Mouse (Mus musculus) heart, adult 11 months (tissue): ENCODE data around the gene Flrt2.
"Not testable (repeated sequence)": the region's sequence is repeated elsewhere in the genome, so short reads cannot be mapped to it uniquely, and the experiment has no call there.

ENCODE experiments used
- DNase-seq: peaks from one replicate; pipeline ENCODE4 v3.0.0; 2022

The Flrt2 gene

DNA sequence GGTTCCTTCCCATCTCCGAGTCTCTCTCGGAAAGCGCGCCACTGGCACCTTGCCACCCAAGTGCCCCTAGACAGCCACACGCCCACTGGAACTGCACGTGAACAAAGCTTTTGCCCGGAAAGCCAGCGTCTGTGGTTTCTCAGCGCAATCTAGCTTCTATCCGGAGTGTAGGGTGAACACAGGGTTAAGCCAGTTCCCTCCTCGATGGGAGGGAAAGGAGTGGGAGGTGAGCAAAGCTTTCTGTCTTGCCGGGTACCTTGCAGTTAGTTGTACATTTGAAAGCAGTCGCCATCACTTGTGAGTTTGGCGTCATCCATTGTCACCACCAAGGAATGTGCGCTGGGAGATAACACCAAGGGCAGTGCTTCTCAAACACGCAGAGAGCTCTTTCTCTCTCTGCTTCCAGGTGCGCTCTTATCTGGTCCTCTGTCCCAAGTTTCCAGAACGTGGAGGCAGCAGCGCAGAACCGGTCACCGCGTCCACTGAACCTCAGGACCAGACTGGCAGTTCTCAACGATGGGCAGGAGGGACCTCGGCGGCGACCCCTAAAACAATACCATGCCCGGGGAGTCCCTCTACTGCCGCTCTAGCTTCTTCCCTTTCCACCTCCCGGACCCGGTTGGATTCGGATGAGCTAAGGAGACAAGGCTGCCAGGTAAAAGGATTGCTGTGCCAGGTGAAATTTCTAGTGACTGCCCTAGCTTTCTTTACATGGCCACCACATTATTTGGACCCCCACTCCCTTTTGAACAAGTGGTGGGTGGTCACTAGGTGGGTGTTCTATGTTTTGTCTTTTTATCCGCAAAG is at the start of gene Flrt2:
Gene Flrt2, plus strand, starts transcription at position 266 of the 807 bp plus-strand sequence.
- peak; percentile 94 for DNase-seq

DNA sequence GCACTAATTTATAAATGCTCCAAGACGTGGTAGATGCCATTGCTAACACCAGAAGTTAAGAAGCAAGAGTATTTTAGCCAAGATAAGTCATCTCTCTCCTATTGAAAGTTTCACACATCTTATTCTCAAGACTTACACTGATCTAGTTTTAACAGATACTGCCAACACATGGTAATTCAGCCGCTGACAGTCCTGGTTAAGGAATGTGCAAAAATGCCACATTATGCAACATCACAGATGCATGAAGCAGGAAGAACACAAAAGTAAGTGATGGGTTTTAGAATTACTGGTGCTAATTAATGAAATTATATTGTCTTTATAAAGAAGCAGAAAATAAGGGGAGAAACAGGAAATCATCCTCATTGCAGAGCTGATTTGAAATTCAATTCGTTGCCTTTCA is 49.8 kb upstream of the Flrt2 start:
- DNase-seq: no peak

DNA sequence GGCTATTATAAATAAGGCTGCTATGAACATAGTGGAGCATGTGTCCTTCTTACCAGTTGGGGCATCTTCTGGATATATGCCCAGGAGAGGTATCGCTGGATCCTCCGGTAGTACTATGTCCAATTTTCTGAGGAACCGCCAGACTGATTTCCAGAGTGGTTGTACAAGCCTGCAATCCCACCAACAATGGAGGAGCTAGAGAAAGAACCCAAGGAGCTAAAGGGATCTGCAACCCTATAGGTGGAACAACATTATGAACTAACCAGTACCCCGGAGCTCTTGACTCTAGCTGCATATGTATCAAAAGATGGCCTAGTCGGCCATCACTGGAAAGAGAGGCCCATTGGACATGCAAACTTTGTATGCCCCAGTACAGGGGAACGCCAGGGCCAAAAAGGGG is 44.8 kb upstream of the Flrt2 start:
- not testable (repeated sequence) for DNase-seq

DNA sequence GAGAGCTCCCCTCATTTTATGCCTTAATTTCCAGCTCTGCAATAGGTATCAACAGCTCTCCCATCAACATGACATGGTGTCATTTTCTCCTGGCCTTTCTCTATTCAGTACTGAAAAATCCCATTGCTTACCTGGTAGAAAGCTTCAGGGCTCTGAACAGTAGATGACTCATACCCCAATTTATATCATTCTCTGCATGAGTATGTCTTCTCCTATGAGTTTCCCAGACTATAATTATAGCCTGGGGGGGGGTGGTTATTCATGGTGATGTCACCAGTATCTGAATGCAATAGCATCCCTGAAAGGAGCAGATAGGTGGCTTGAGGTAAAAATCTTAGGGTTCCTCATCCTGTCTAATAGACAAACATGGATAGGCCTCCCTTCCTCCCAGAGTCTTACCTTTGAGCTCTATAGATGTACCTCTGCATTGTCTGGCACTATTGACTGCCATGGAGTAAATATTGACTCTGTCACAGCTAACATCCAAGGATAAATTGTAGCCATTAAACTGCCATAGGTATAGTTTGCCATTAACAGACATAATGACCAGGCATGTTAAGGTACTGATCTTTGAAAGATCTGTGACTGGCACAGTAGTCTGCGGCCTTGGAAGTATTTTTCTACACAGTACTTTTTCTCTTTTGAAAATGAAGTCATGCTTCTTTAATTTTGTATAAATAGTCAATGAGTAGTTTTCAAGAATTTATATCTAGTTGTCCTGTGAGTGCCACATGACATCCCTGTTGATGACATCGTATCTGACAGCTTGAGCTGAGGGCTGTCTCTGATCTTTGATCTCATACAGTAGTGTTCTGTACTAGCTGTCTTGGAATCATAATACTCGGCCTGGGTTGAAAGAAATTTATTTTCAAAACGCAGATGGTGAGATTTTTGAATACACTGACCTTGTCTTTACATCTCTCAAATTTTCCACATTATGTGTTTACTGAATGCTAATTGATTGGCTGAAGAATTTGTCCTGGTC is 39.6 kb upstream of the Flrt2 start:
- DNase-seq: no peak

DNA sequence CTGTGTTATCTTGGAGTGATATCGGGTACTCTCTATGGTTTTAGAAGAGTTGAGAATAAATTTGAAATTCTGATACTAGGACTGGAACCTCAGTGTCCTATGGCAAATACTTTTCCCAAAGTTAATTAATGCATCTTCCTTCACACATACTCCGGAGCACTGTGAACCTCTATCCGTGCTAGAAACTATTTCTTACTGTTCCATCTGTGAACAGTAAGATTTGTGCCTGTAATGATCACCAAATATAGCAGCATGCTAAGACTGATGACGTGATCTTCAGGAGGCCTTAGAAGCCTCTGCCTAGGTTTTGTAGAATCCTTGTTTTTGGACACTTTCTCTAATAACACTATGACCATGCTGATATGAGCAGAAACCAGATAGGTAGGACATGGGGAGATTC is 35.4 kb upstream of the Flrt2 start:
- DNase-seq: no peak

DNA sequence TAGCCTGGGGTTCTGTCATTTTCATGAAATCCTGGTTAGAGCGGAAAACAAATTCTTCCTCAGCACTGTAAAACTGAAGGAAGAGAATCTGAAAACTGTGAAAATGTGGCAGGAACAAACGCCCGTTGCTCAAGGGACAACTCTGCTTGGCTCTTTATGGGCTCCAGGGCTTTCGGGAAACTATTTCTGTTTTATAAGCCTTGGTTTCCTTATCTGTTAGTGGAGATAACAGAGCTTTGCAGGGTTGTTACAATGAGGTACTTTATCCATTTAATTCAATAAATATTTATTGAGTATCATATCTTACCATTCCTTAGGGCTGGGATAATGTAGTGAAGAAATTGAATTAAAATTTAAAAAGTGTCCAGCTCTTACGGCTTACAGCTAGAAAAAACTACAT is 24.7 kb upstream of the Flrt2 start:
- DNase-seq: no peak

DNA sequence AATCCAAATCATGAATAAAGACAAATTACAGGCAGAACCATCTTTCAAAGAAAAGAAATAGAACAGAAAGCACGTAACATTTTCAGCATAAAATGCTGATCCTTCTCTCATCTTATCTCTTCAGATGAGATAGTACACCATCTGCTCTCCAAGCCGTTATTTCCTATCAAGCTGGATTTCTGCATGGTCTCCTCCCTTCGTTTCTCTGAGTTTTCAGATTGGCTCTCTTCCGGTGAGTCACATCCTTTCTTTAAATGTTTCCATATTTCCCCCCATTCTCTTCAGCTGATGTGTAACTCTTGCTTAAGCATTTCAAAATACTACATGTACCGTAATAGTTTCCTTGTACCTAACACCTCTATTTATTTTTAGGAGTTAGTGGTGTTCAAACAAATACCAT is 16.3 kb upstream of the Flrt2 start:
- no peak for DNase-seq

DNA sequence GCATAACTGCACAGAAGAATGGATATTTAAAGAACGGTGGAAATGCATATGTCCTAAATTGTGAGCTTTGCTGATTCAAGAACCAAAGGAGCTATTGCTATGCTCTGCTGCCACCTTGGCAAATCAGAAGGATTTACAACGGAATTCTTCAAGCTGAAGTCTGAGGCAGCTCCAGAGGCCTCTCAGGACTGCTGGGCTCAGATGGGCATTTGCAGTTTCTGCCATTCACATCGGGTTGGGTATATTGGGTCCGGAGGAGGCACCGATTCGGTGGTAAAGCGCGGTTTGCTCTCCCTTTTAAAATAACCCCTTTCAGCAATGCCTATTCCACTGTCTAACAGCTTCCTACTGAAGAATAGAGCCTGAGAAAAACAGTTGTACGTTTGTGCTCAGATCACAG is 1.2 kb upstream of the Flrt2 start:
- no peak for DNase-seq

DNA sequence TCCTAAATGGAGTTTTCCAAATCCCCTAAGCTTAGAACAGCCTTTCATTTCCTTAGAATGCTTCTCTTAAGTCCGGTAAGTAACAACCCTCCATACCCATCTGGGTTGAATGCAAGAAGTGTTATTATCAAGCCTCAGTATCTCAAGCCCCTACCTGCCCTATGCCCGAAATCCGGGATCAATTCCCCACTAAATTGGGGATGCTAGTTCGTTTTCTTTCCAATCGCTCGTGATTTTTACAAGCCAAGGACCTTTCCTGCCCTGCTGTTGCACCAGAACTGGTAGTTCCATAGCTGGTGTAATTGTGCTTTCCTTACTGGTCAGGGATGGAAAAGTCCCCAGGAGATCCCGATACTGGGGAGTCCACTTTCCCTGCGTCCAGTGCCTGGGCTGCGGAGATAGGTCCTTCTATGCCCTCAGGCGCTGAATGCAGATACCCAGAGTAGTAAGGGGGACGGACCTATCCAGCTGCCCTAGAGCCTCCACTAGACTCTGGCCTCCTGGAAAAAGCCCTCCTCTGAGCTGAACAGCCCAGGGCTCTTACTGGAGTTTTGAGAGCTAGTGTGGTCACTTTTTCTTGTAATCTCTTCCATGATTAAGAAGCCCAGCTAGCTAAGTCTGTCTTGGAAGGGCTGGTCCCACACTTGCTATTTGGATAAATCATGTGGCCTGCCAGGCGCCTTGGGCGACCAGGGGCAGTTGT is 1.1 kb downstream of the Flrt2 start:
- DNase-seq: peak; percentile 91

DNA sequence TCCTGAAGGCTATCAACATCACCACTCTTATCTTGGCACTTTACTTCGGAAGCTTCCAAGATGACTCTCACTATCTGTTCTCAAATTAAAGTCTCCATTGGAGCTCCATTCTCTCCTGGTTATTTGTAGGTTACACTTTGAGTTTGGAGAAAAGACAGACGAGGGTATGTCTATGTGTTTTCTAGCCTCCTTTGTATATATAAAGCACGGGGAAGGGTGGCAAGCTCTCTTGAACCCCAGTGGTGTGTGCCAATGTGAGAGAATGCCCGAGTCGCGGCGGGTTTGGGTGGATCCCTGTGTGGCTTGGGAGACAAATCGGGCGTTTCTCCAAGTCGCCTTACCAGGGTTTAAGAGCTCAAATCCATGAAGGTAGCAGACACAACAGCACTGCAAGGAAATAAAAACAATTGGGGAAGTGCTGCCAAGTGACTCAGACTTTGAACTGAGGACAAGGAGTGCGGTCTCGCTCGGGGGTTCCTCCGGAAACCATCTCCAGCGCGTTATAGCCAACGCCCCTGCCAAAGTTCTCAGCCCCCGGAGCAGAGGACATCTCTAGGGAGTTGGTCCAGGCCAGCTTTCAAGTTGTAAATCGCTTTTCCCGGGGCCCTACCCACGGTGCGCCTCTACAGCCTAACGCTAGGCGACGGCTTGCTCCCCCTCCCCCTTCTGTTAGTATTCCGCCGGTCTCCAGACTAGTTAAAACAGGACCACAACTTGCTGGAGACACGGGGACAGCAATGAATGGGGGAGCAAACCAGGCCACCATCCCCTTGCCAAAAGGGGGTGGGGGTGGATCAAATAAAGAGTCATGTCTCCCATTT is 1.8 kb downstream of the Flrt2 start:
- peak; percentile 97 for DNase-seq

DNA sequence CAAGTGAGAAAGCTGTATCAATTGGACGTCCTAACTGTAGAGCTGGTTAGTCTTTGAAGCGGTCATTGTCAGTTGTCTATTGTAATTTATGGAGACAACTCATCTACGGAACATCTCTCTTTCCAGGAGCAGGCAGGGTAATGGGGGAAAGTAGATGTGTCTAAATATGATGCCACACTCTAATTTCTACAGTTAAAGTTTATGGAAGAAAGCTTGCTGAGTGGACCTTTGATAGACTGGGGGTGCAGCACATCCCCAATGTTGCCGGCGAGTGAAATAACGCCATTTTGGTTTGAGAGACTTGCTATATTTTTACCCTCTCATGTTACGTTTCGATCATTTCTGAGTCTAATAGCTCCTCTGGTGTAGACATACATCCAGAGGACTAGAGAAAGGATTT is 2.5 kb downstream of the Flrt2 start:
- DNase-seq: peak; percentile 77

DNA sequence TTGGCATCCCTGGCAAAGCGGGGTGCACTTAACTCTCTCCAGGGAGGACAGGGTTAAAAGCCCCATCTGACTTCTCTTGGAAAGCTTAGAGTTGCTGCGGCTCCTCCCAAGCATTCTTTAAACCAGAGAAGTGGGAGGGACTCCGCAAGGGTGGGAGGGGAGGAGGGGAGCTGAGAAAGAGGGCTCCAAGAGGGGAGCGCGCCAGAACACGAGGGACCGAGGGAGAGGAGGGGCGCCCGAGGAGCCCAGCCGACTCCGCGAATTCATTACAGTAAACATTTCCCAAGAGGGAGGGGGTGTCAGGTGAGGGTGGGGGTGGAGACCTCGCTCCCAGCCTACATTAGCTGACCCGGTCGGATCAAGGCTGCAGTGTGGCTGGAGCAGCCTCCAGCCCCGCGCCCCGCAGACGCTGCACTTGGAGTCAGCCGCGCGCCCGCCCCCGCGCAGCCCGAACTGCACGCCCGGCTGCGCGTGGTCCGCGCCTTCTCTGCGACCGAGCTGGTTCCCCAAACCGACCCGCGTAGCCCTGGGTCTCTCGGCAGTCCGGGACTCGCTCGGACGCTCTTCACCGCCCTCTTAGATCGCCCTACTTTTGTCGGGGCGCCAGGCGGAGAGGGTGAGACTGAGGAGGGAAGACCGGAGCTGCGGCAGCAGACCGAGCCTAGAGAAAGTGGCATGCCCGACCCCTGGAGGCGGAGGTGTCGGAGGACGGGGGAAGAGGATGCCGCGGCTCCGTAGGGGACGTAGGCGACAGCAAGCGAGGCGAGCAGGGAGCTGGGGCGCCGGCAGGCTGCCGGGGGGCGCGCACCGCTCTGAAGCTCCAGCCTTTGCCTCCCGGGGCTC is 3.2 kb downstream of the Flrt2 start:
- DNase-seq: peak; percentile 99

DNA sequence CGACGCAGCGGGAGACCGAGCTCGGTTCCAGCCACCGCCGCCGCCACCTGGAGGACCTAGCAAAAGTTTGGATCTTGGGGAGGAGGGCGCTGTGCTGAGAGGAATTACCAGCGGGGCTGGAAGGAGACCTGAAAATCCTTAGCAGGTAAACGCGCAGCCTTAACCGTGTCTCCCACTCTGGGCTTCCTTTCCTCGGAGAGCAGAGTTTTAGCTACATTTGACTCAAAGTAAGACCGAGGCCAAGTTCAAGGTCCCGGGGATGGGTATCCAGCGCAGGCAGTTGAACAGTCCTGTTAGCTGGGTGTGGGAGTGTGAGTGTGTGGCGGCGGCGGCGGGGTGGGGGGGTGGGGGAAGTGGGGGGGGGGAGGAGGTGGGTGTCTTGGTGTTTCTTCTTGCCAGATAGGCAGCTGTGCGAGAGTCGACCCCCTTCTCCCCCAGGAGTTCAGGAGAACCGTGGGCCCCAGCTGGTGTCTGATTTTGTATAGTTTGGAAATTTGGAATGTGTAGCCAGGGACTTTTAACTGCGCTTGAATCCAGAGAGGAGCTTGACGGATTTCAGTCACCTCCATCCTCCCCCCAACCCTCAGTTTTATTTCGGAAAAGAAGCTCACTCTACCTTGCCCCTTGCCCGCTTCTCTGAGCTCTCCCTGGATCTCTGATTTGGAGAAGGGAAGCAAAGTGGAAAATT is 4.0 kb downstream of the Flrt2 start:
- DNase-seq: peak; percentile 93

DNA sequence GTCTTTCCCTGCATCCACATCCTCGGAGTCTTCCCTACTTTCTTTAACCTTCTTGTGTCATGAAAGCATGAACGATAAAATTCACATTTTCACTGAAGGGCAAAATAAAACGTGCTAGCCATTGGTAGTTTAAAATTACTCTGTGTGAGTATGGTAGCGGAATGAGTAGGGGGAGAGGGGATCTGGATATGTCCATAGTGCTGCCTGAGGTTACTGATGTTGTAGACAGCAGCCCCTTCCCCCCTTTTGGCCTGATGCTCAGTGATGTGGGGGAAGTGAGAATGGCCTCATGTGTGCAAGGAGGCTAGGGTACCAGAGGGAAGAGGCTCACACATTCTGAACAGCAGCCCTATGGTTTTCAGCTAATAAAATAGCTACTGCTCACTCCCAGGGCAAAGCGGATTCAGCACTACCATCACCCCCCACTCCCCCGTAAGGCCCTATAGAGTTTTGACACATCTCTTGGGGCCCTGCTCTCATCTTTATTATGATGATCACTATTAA is 4.5 kb downstream of the Flrt2 start:
- DNase-seq: peak; percentile 91

DNA sequence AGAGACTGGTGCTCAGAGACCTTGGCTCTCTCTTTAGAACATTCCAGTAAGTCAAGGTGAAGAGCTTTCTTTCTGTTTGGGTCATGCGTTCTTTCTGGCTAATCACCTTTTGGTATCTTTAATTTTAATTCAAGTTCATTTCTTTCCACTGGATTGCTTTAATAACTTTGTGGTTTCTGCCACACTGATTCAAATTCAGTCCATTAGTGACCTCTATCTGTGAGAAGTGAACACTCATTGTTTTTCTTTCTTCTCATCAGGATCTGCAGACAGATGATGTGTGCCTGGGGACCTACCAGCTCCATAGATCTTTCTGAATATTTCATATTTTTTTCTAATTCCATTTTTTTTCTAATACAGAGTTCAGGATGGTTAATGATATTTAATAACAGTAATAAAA is 6.5 kb downstream of the Flrt2 start:
- no peak for DNase-seq

DNA sequence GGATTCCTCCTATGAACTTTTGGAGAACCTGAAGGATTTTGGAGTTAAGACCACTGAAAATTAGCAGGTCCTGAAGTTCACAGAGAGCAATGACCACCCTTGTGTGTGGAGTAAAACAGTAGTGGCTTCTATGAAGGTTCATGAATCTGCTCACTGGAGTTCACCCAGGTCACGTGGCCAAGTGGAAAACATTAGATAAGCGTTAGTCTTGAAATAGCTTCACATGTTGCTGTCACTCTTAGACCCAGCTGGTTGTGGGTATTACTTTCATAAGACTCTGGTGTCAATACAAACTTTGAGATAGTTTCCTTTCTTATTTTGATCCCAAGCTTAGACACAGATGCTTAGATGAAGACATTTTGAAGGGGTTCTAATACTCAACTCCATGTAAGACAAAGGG is 8.7 kb downstream of the Flrt2 start:
- DNase-seq: peak; percentile 86

DNA sequence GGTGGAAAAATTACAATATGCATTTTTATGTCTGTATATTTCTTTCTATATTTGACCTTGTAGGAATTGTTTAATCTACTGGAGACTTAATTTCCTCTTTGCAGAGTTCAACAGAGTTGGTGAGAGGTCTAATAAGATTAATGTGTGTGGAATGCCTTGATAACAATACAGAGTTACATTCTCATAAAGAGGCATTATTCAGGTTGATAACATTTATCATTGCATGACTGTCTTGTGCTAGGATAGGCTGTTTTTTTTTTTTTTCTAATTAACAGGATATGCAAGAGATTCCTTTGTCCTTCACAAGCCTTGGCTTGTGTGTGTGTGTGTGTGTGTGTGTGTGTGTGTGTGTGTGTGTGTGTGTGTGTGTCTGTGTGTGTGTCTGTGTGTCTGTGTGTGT is 9.6 kb downstream of the Flrt2 start:
- no peak for DNase-seq

DNA sequence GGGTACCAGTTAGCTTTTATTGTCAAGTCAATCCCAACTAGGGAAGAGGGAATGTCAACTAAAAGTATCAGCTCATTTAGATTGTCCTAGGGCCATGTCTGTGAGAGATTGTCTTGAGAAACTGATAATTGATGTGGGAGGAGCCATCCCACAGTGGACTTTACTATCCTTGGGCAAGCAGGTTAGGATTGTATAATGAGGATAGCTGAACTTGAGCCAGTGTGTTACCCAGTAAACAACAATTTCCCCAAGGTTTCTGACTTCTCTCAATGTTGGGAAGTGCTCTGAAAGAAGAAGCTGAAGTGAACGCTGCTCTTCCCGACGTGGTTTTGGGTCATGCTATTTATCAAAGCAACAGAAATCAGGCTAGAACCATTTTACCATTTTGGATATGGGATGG is 13.0 kb downstream of the Flrt2 start:
- DNase-seq: no peak

DNA sequence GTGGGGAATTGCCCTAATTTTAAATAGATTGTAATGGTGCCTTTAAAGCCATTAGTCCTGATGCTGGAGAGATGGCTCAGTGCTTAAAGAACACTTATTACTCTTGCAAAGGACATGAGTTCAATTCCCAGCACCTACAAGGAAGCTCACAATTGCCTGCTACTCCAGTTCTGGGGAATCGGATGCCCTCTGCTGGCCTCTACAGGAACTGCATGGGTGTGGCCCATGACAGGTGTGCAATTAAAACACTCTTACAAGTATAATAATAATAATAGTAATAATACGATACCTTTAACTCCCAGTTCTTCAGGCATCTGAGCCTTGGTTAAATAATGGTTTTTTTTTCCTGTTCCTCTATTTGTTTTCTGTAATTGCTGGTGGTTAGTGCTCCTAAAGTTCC is 31.2 kb downstream of the Flrt2 start:
- DNase-seq: no peak

DNA sequence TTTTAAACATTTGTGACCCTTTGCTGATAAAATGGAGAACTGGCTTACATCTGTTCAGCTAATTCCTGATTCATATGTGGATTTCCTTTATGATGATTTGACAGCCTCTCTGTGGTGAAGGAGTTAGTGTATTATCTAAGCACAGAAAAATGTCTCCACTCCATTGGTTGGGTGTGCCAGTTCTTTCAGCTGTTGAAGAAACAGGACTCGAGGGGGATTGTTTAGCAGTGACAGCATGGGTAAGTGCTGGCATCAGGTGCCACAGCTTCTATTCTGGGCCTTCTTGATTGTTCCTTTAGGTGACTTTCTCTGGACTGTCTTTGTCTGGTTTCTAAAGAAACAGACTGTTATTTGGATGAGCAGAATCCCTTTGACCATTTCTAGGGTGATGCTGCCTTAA is 42.0 kb downstream of the Flrt2 start:
- DNase-seq: no peak

DNA sequence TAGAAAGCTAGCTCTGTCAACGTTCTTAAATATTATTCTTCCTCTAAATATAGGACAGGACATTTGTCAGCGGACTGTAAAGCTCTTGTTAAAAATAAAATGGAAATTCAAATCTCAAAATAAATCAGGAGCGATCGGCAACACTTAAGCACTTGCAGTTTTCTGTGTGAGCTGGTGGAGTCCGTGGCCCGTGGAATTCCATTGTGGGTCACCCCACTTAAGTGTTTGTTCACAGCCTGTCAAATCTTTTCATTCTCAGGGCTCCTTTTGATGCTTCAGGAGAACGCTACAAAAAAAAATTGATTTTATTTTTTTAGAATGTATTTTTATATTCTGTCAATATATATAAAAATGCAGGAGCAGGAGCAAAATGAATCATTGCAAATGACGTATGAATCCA is 45.5 kb downstream of the Flrt2 start:
- DNase-seq: no peak
